Mouse (Mus musculus) kidney, adult 10 weeks (tissue): ENCODE results near the gene Gm609. TPM values are rescaled to one million over a fixed set of nuclear protein-coding genes. Genes with fewer than 3 reads are reported as not detected.

Experiments used
- polyA plus RNA-seq: library from polyadenylated mRNA; stranded (reverse); fragments of 350-450 nt; fragmentation: Illumina TruSeq; extraction: RNeasy Lipid Tissue Mini Kit (QIAGEN cat#74804); gene quantifications from one replicate; pipeline ENCODE4 v1.2.3, GENCODE M21; 2014; ENCODE audit warnings: low read depth, low replicate concordance

Gene Gm609
- not detected for polyA plus RNA-seq

GRCm38 (mm10) chr16:45492927-45493326 is at the start of gene Gm609:
TSS of gene Gm609 (minus strand) at chr16:45492969.

GRCm38 (mm10) chr16:45535009-45535408 is 42.2 kb upstream of the Gm609 start, which contains the start of gene Slc9c1:
TSS of gene Slc9c1 (plus strand) at chr16:45535309.

GRCm38 (mm10) chr16:45531950-45532349 is 39.2 kb upstream of the Gm609 start, which contains the start of gene Gm17783:
TSS of gene Gm17783 (minus strand) at chr16:45532050.

GRCm38 (mm10) chr16:45408425-45409063 is 84.2 kb downstream of the Gm609 start, which contains the start of gene Cd200:
TSS of gene Cd200 (minus strand) at chr16:45409053.

Other genes with a start within 250 kb of the Gm609 start
- 82.2 TPM for gene Cd200, start 83.9 kb downstream of the Gm609 start, polyA plus RNA-seq
- not detected for gene Gm17783, start 39.1 kb upstream of the Gm609 start, polyA plus RNA-seq
- not detected for gene Slc9c1, start 42.3 kb upstream of the Gm609 start, polyA plus RNA-seq
- gene Gcsam, start 117.4 kb upstream of the Gm609 start, polyA plus RNA-seq: 0.24 TPM
- not detected for gene BC016579, start 161.1 kb upstream of the Gm609 start, polyA plus RNA-seq
- not detected for gene Tmprss7, start 200.7 kb upstream of the Gm609 start, polyA plus RNA-seq
- not detected for gene Tagln3, start 231.6 kb upstream of the Gm609 start, polyA plus RNA-seq
- gene Abhd10, start 250.0 kb upstream of the Gm609 start, polyA plus RNA-seq: 16.9 TPM